Mouse (Mus musculus) hindbrain, embryonic 10.5 days (tissue): ENCODE measurements around the gene Lyg2. TPM values are rescaled to one million over a fixed set of nuclear protein-coding genes. Genes with fewer than 3 reads are reported as not detected.

Experiments
- DNase-seq: peaks from one replicate; pipeline ENCODE4 v3.0.0-alpha.2; 2017; ENCODE audit warnings: low spot score
- H3K27ac ChIP-seq: fragments of 300-500 bp; sonication (generic); 2 replicates; pipeline ENCODE4 v1.5.1; 2016; ENCODE audit warnings: mild to moderate bottlenecking, moderate library complexity
- H3K27me3 ChIP-seq: fragments of 300-500 bp; sonication (generic); 2 replicates; pipeline ENCODE4 v1.6.1; 2016; ENCODE audit warnings: mild to moderate bottlenecking; ENCODE audit not compliant: poor library complexity, insufficient read depth, severe bottlenecking
- H3K36me3 ChIP-seq: fragments of 300-500 bp; sonication (generic); 2 replicates; pipeline ENCODE4 v1.6.1; 2016; ENCODE audit warnings: mild to moderate bottlenecking, moderate library complexity
- H3K4me1 ChIP-seq: fragments of 300-500 bp; sonication (generic); replicated peaks from 2 replicates; pipeline ENCODE4 v1.6.1; 2016; ENCODE audit warnings: mild to moderate bottlenecking
- H3K4me3 ChIP-seq: fragments of 300-500 bp; sonication (generic); 2 replicates; pipeline ENCODE4 v1.5.1; 2016; ENCODE audit warnings: mild to moderate bottlenecking, moderate library complexity
- H3K9me3 ChIP-seq: fragments of 300-500 bp; sonication (generic); 2 replicates; pipeline ENCODE4 v1.6.1; 2016; ENCODE audit warnings: mild to moderate bottlenecking, moderate library complexity
- WGBS: fragments of 180-500 bp; shearing (Covaris S2); methylation state at CpG from one replicate; pipeline ENCODE4 v1.1.7; 2016; 5-methylcytosine and 5-hydroxymethylcytosine counted together
- polyA plus RNA-seq: library from polyadenylated mRNA; unstranded; fragments of >200 nt; fragmentation: Nextera tagmentation; extraction: Ambion mirVana; gene quantifications from 2 replicates; pipeline ENCODE4 v1.2.1, GENCODE M21; 2016

Lyg2 gene
- polyA plus RNA-seq: not detected in 2 replicates

GRCm38 (mm10) chr1:37916393-37916792 lies at the start of gene Lyg2:
TSS of gene Lyg2 (minus strand) at chr1:37916493.
- Histone ChIP-seq H3K4me3 (no peak within 1 kb of the TSS), H3K9me3 (no peaks in the 10 kb centered on the region), H3K36me3 (no peaks in the 10 kb centered on the region), H3K4me1 (no peaks in the 10 kb centered on the region), H3K27ac (no peak within 1 kb of the TSS), H3K27me3 (no peaks in the 10 kb centered on the region)
- DNase-seq: no peak
- 78% methylated on average over 5 of the region's 5 CpGs for WGBS

- H3K27me3 ChIP-seq: no peaks in the 10 kb centered on the region
- WGBS: 68% methylated on average over 10 of the region's 10 CpGs
- DNase-seq: no peak
- no peaks in the 10 kb centered on the region for H3K36me3 ChIP-seq
- no peaks in the 10 kb centered on the region for H3K9me3 ChIP-seq
- 0 out of 2 replicates have a peak, but pooled peaks cover 4% of the 10 kb centered on the region for H3K4me1 ChIP-seq
- H3K27ac ChIP-seq: no peak overlapping the region
- H3K4me3 ChIP-seq: no peak overlapping the region
Observed at GRCm38 (mm10) chr1:37965571-37965970, 49.3 kb upstream of the Lyg2 start.

- no peak for DNase-seq
- Histone ChIP-seq H3K36me3 (no peaks in the 10 kb centered on the region), H3K9me3 (no peaks in the 10 kb centered on the region), H3K4me1 (peaks cover 7% of the 10 kb centered on the region; the same call in 1 of the 2 replicates), H3K27ac (no peak overlapping the region), H3K4me3 (no peak overlapping the region), H3K27me3 (no peaks in the 10 kb centered on the region)
- 70% methylated on average over 5 of the region's 5 CpGs for WGBS
Observed at GRCm38 (mm10) chr1:37959486-37959885, 43.2 kb upstream of the Lyg2 start.

GRCm38 (mm10) chr1:37958516-37958915 lies 42.2 kb upstream of the Lyg2 start:
- no peaks in the 10 kb centered on the region for H3K9me3 ChIP-seq
- H3K27ac ChIP-seq: no peak overlapping the region
- no peak overlapping the region for H3K4me3 ChIP-seq
- peaks cover 7% of the 10 kb centered on the region; the same call in 1 of the 2 replicates for H3K4me1 ChIP-seq
- no peak for DNase-seq
- no peaks in the 10 kb centered on the region for H3K36me3 ChIP-seq
- H3K27me3 ChIP-seq: no peaks in the 10 kb centered on the region
- 79% methylated on average over 2 of the region's 2 CpGs for WGBS

GRCm38 (mm10) chr1:37957659-37958058 lies 41.4 kb upstream of the Lyg2 start, which contains the start of gene Lyg1:
TSS of gene Lyg1 (minus strand) at chr1:37957759.
- Histone ChIP-seq H3K36me3 (no peaks in the 10 kb centered on the region), H3K27ac (no peak within 1 kb of the TSS), H3K4me1 (peaks cover 7% of the 10 kb centered on the region; the same call in 1 of the 2 replicates), H3K4me3 (no peak within 1 kb of the TSS), H3K9me3 (no peaks in the 10 kb centered on the region), H3K27me3 (no peaks in the 10 kb centered on the region)
- DNase-seq: no peak
- 87% methylated on average over 5 of the region's 5 CpGs for whole genome bisulfite sequencing

- no peak overlapping the region for H3K27ac ChIP-seq
- no peaks in the 10 kb centered on the region for H3K36me3 ChIP-seq
- H3K27me3 ChIP-seq: no peaks in the 10 kb centered on the region
- WGBS: 45% methylated on average over 3 of the region's 3 CpGs
- H3K4me1 ChIP-seq: peaks cover 7% of the 10 kb centered on the region; the same call in 1 of the 2 replicates
- no peaks in the 10 kb centered on the region for H3K9me3 ChIP-seq
- no peak for DNase-seq
- no peak overlapping the region for H3K4me3 ChIP-seq
Observed at GRCm38 (mm10) chr1:37956690-37957431, 40.6 kb upstream of the Lyg2 start.

GRCm38 (mm10) chr1:37955251-37955650 lies 39.0 kb upstream of the Lyg2 start:
- Histone ChIP-seq H3K4me1 (peaks cover 7% of the 10 kb centered on the region; the same call in 1 of the 2 replicates), H3K9me3 (no peaks in the 10 kb centered on the region), H3K27me3 (no peaks in the 10 kb centered on the region), H3K4me3 (no peak overlapping the region), H3K36me3 (no peaks in the 10 kb centered on the region), H3K27ac (no peak overlapping the region)
- no peak for DNase-seq
- WGBS: 87% methylated on average over 2 of the region's 2 CpGs

GRCm38 (mm10) chr1:37954786-37955185 lies 38.5 kb upstream of the Lyg2 start:
- H3K9me3 ChIP-seq: no peaks in the 10 kb centered on the region
- H3K4me1 ChIP-seq: peaks cover 5% of the 10 kb centered on the region; the same call in 1 of the 2 replicates
- 85% methylated on average over 7 of the region's 7 CpGs for WGBS
- no peak for DNase-seq
- H3K36me3 ChIP-seq: no peaks in the 10 kb centered on the region
- H3K27me3 ChIP-seq: no peaks in the 10 kb centered on the region
- H3K4me3 ChIP-seq: no peak overlapping the region
- H3K27ac ChIP-seq: no peak overlapping the region

- Histone ChIP-seq H3K4me3 (no peak overlapping the region), H3K27me3 (no peaks in the 10 kb centered on the region), H3K4me1 (no peaks in the 10 kb centered on the region), H3K9me3 (no peaks in the 10 kb centered on the region), H3K36me3 (no peaks in the 10 kb centered on the region), H3K27ac (no peak overlapping the region)
- 86% methylated on average over 2 of the region's 2 CpGs for WGBS
- DNase-seq: no peak
Observed at GRCm38 (mm10) chr1:37948906-37949305, 32.6 kb upstream of the Lyg2 start.

GRCm38 (mm10) chr1:37931806-37932205 lies 15.5 kb upstream of the Lyg2 start:
- 25% methylated on average over 3 of the region's 3 CpGs for WGBS
- H3K27me3 ChIP-seq: no peaks in the 10 kb centered on the region
- H3K4me3 ChIP-seq: no peak overlapping the region
- no peaks in the 10 kb centered on the region for H3K36me3 ChIP-seq
- no peak overlapping the region for H3K27ac ChIP-seq
- H3K9me3 ChIP-seq: no peaks in the 10 kb centered on the region
- no peak for DNase-seq
- no peaks in the 10 kb centered on the region for H3K4me1 ChIP-seq

GRCm38 (mm10) chr1:37925971-37926370 lies 9.7 kb upstream of the Lyg2 start:
- H3K27ac ChIP-seq: no peak overlapping the region
- H3K9me3 ChIP-seq: no peaks in the 10 kb centered on the region
- no peaks in the 10 kb centered on the region for H3K4me1 ChIP-seq
- 85% methylated on average over 8 of the region's 8 CpGs for WGBS
- DNase-seq: no peak
- H3K4me3 ChIP-seq: no peak overlapping the region
- no peaks in the 10 kb centered on the region for H3K27me3 ChIP-seq
- no peaks in the 10 kb centered on the region for H3K36me3 ChIP-seq

- WGBS: 51% methylated on average over 8 of the region's 8 CpGs
- no peak for DNase-seq
- Histone ChIP-seq H3K4me1 (no peaks in the 10 kb centered on the region), H3K36me3 (no peaks in the 10 kb centered on the region), H3K27ac (no peak overlapping the region), H3K4me3 (no peak overlapping the region), H3K27me3 (no peaks in the 10 kb centered on the region), H3K9me3 (no peaks in the 10 kb centered on the region)
Observed at GRCm38 (mm10) chr1:37922536-37922935, 6.2 kb upstream of the Lyg2 start.

GRCm38 (mm10) chr1:37918096-37918495 lies 1.8 kb upstream of the Lyg2 start:
- DNase-seq: no peak
- H3K4me1 ChIP-seq: no peaks in the 10 kb centered on the region
- H3K27ac ChIP-seq: no peak overlapping the region
- WGBS: 86% methylated on average over 6 of the region's 6 CpGs
- H3K36me3 ChIP-seq: no peaks in the 10 kb centered on the region
- no peaks in the 10 kb centered on the region for H3K9me3 ChIP-seq
- no peak overlapping the region for H3K4me3 ChIP-seq
- no peaks in the 10 kb centered on the region for H3K27me3 ChIP-seq
